8 mouse cellular contexts compared by ENCODE assay signal in the genomic region with DNA sequence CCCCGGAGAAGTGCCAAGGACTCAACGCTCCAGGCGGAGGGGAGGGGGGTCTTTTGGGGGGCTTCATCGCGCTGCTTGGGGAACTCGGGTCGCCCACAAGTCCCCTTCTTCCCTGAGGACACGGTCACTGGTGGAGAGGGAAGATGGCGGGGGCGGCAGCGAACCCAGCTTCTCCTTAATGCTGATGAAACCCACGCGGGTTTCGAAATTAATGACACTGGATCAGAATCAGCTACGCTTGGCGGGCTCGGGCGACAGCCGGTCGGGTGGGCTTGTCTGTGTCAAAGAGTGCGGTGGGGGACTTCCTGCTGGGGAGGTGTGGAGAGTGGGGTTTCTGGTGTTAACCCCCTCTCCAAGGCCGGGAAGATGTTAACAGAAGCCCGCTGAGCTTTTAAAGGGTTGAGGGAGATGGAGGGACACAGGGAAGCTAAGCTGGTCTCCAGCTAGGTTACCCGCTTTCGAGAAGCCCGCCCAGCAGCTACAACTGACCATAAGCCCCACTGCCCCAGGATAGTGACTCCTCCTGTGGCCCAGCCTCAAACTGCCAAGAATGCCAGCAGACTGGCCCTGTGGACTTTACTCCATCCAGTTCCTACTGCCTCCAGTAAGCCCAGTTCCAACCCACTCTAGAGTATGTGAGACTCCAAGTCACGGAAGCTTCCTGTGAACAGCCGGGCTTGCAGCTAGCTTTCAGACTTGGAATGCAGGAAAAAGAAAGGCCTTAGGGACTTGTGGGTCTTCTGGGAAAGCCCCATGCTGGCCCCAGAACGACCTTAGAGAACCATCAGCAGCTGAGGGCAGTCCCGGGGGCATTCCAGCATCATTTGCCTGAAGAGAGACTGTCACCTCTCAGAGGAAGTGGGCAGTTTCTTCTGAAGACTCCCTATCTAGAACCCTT.
DNase-seq lines count a peak whose midpoint lies in the region; ATAC-seq and TF ChIP-seq lines count a peak whose summit lies in the region.

No protein-coding gene starts in this region.

- no peaks in the 10 kb centered on the region for H3K36me3 ChIP-seq in heart, embryonic 13.5 days
- H3K36me3 ChIP-seq in midbrain, embryonic 14.5 days (ENCODE audit: control insufficient read depth, insufficient read depth, low read length) = no peaks in the 10 kb centered on the region

- H3K27ac ChIP-seq in layer of hippocampus, adult 2 months = peak overlapping the region; percentile 90
- H3K27ac ChIP-seq in cortical plate, adult 2 months (ENCODE audit: insufficient read depth, low read length) = peak overlapping the region; percentile 64; the same call in 1 of the 2 replicates
- peak overlapping the region; percentile 89 for H3K27ac ChIP-seq in heart, embryonic 13.5 days (replicated peaks)
- peak overlapping the region; percentile 87 for H3K27ac ChIP-seq in midbrain, embryonic 14.5 days (replicated peaks; ENCODE audit: low read depth, low read length)

- no peak for TF ChIP-seq POLR2A in cortical plate, adult 2 months (IDR thresholded peaks at IDR 0.05; ENCODE audit: extremely low read depth, insufficient read depth, low read length)

- H3K4me1 ChIP-seq in cortical plate, adult 2 months (ENCODE audit: control insufficient read depth, insufficient read depth, low read length) = no peaks in the 10 kb centered on the region; the same call in 1 of the 2 replicates
- peaks cover 29% of the 10 kb centered on the region for H3K4me1 ChIP-seq in heart, embryonic 13.5 days
- H3K4me1 ChIP-seq in midbrain, embryonic 14.5 days (ENCODE audit: control insufficient read depth, insufficient read depth, low read length) = peaks cover 7% of the 10 kb centered on the region

- peak overlapping the region; percentile 59 for H3K4me3 ChIP-seq in layer of hippocampus, adult 2 months
- H3K4me3 ChIP-seq in cortical plate, adult 2 months (ENCODE audit: insufficient read depth, low read length) = peak overlapping the region; percentile 19
- H3K4me3 ChIP-seq in heart, embryonic 13.5 days = peak overlapping the region; percentile 56
- peak overlapping the region; percentile 35 for H3K4me3 ChIP-seq in midbrain, embryonic 14.5 days (replicated peaks; ENCODE audit: low read depth, low read length)

- peak overlapping the region; percentile 79 for H3K4me2 ChIP-seq in heart, embryonic 13.5 days
- H3K4me2 ChIP-seq in midbrain, embryonic 14.5 days (ENCODE audit: low read length) = peak overlapping the region; percentile 63

- WGBS in heart, embryonic 13.5 days = 11% methylated on average over 30 of the region's 30 CpGs
- 24% methylated on average over 29 of the region's 30 CpGs for WGBS in midbrain, embryonic 14.5 days

- H3K9me3 ChIP-seq in heart, embryonic 13.5 days = no peaks in the 10 kb centered on the region
- no peaks in the 10 kb centered on the region for H3K9me3 ChIP-seq in midbrain, embryonic 14.5 days (ENCODE audit: control insufficient read depth, low read length)

- peaks cover 42% of the 10 kb centered on the region for H3K27me3 ChIP-seq in heart, embryonic 13.5 days (replicated peaks)
- H3K27me3 ChIP-seq in midbrain, embryonic 14.5 days (ENCODE audit: control insufficient read depth, insufficient read depth, low read length) = no peaks in the 10 kb centered on the region; the same call in 1 of the 2 replicates

- ATAC-seq in heart, embryonic 13.5 days (ENCODE audit: extremely low read depth, insufficient number of reproducible peaks, low FRiP score, low TSS enrichment) = no peak
- no peak; the same call in 1 of the 2 replicates for ATAC-seq in midbrain, embryonic 14.5 days (ENCODE audit: low FRiP score, low TSS enrichment)

- no peak for TF ChIP-seq CTCF in layer of hippocampus, adult 2 months (conservative IDR thresholded peaks at IDR 0.05)
- no peak for TF ChIP-seq CTCF in cortical plate, adult 2 months (IDR thresholded peaks at IDR 0.05; ENCODE audit: extremely low read depth, insufficient read depth, low read length)

- DNase-seq in layer of hippocampus, adult 2 months (ENCODE audit: low spot score in 2 of 2) = no peak
- no peak for DNase-seq in layer of hippocampus, postnatal 25 days (ENCODE audit: extremely low spot score in 1 of 2, low spot score in 1 of 2)
- peak; percentile 28 to 66 for DNase-seq in kidney, postnatal 25 days
- peak; percentile 18 for DNase-seq in midbrain, embryonic 14.5 days
- peak; percentile 19 for DNase-seq in thymus, postnatal 25 days
- no peak for DNase-seq in right cerebral cortex, adult 18-20 months

- peak overlapping the region; percentile 92 for H3K9ac ChIP-seq in heart, embryonic 13.5 days
- peak overlapping the region; percentile 70 for H3K9ac ChIP-seq in midbrain, embryonic 14.5 days (replicated peaks; ENCODE audit: low read length)

Comparison
In these comparisons a context has a peak if more than half of its experiments do, and no peak if none do; other contexts are left out.
1. DNase-seq: peak in kidney, postnatal 25 days (2 of 2), midbrain, embryonic 14.5 days (single experiment) and thymus, postnatal 25 days (single experiment); none in layer of hippocampus, adult 2 months (0 of 2), layer of hippocampus, postnatal 25 days (0 of 2) and right cerebral cortex, adult 18-20 months (single experiment).
2. Peak in every context shown above with its lines, with median percentiles within 50 percentile points of each other: H3K27ac ChIP-seq and H3K4me3 ChIP-seq.